Mouse (Mus musculus): ENCODE measurements around the gene Paqr5. TPM values are rescaled to one million over a fixed set of nuclear protein-coding genes. Genes with fewer than 3 reads are reported as not detected.

Paqr5 gene
- polyA plus RNA-seq, 2 experiments: 0.08 to 0.11 TPM

GRCm38 (mm10) chr9:61952241-61952640, 74.4 kb downstream of the Paqr5 start:
- 57% methylated on average over 7 of the region's 7 CpGs for WGBS (ENCODE audit: insufficient replicate concordance)
- H3K27ac ChIP-seq: no peak overlapping the region
- H3K27me3 ChIP-seq (ENCODE audit: control insufficient read depth, insufficient read depth, low read length): no peaks in the 10 kb centered on the region; the same call in 1 of the 2 replicates
- TF ChIP-seq EP300 (IDR thresholded peaks at IDR 0.05; ENCODE audit: low read depth) (no peak), CTCF (IDR thresholded peaks at IDR 0.05; ENCODE audit: low read depth) (no peak)
- no peak overlapping the region for H3K9ac ChIP-seq (replicated peaks)
- no peak for DNase-seq (ENCODE audit: low read depth in 3 of 3, low spot score in 3 of 3)
- H3K9me3 ChIP-seq (ENCODE audit: control insufficient read depth, low read length): no peaks in the 10 kb centered on the region
- H3K4me2 ChIP-seq (ENCODE audit: low read depth): no peak overlapping the region
- no peak for ATAC-seq (ENCODE audit: insufficient read depth)
- no peaks in the 10 kb centered on the region for H3K36me3 ChIP-seq (replicated peaks; ENCODE audit: control insufficient read depth, insufficient read depth, low read depth)
- H3K4me3 ChIP-seq (ENCODE audit: insufficient read depth in 1 of 2, low read depth in 2 of 2, low read length in 2 of 2): no peak overlapping the region
- peaks cover 6% of the 10 kb centered on the region in 2 experiments for H3K4me1 ChIP-seq (replicated peaks; ENCODE audit: control insufficient read depth in 2 of 2, insufficient read depth in 2 of 2, low read length in 1 of 2)

GRCm38 (mm10) chr9:61947402-61948346, 79.0 kb downstream of the Paqr5 start:
- peak; percentile 55 for ATAC-seq (ENCODE audit: insufficient read depth)

GRCm38 (mm10) chr9:61946623-61947401, 79.8 kb downstream of the Paqr5 start, which contains the start of gene Kif23:
Gene Kif23, minus strand, starts transcription at chr9:61946774.
- under 1% methylated on average over 44 of the region's 44 CpGs for WGBS (ENCODE audit: insufficient replicate concordance)
- peak within 1 kb of the TSS; percentile 54 for H3K4me2 ChIP-seq (ENCODE audit: low read depth)

More at GRCm38 (mm10) chr9:61947402-61948346, 79.0 kb downstream of the Paqr5 start:
- Histone ChIP-seq H3K27ac (no peak overlapping the region), H3K4me1 (replicated peaks; ENCODE audit: control insufficient read depth in 2 of 2, insufficient read depth in 2 of 2, low read length in 1 of 2) (peaks cover 13 to 15% of the 10 kb centered on the region in 2 experiments), H3K4me3 (ENCODE audit: insufficient read depth in 1 of 2, low read depth in 2 of 2, low read length in 2 of 2) (peak overlapping the region; percentile 36 to 83), H3K9ac (replicated peaks) (no peak overlapping the region), H3K27me3 (ENCODE audit: control insufficient read depth, insufficient read depth, low read length) (no peaks in the 10 kb centered on the region; the same call in 1 of the 2 replicates), H3K9me3 (ENCODE audit: control insufficient read depth, low read length) (no peaks in the 10 kb centered on the region), H3K36me3 (replicated peaks; ENCODE audit: control insufficient read depth, insufficient read depth, low read depth) (peaks cover 21% of the 10 kb centered on the region), H3K4me2 (ENCODE audit: low read depth) (peak overlapping the region; percentile 54)
- DNase-seq (ENCODE audit: low read depth in 3 of 3, low spot score in 3 of 3): peak; percentile 71 to 77 (median 74)
- TF ChIP-seq EP300 (IDR thresholded peaks at IDR 0.05; ENCODE audit: low read depth): no peak
- TF ChIP-seq CTCF (IDR thresholded peaks at IDR 0.05; ENCODE audit: low read depth): peak; percentile 99
- WGBS (ENCODE audit: insufficient replicate concordance): 8% methylated on average over 24 of the region's 24 CpGs

GRCm38 (mm10) chr9:61945973-61946611, 80.6 kb downstream of the Paqr5 start:
- Histone ChIP-seq H3K4me3 (ENCODE audit: insufficient read depth in 1 of 2, low read depth in 2 of 2, low read length in 2 of 2) (peak overlapping the region; percentile 76 to 83), H3K9ac (replicated peaks) (peak overlapping the region; percentile 77), H3K4me1 (replicated peaks; ENCODE audit: control insufficient read depth in 2 of 2, insufficient read depth in 2 of 2, low read length in 1 of 2) (peaks cover 13 to 19% of the 10 kb centered on the region in 2 experiments), H3K27me3 (ENCODE audit: control insufficient read depth, insufficient read depth, low read length) (no peaks in the 10 kb centered on the region; the same call in 1 of the 2 replicates), H3K27ac (peak overlapping the region; percentile 46), H3K9me3 (ENCODE audit: control insufficient read depth, low read length) (no peaks in the 10 kb centered on the region), H3K4me2 (ENCODE audit: low read depth) (peak overlapping the region; percentile 54), H3K36me3 (replicated peaks; ENCODE audit: control insufficient read depth, insufficient read depth, low read depth) (peaks cover 37% of the 10 kb centered on the region)
- WGBS (ENCODE audit: insufficient replicate concordance): 0% methylated on average over 37 of the region's 38 CpGs
- peak; percentile 78 for ATAC-seq (ENCODE audit: insufficient read depth)
- peak; percentile 52 to 59 (median 54) for DNase-seq (ENCODE audit: low read depth in 3 of 3, low spot score in 3 of 3)
- TF ChIP-seq CTCF (IDR thresholded peaks at IDR 0.05; ENCODE audit: low read depth): no peak
- peak; percentile 27; the same call in 1 of the 2 replicates for TF ChIP-seq EP300 (IDR thresholded peaks at IDR 0.05; ENCODE audit: low read depth)

More at GRCm38 (mm10) chr9:61946623-61947401, 79.8 kb downstream of the Paqr5 start, which contains the start of gene Kif23:
- Histone ChIP-seq H3K9ac (replicated peaks) (peak within 1 kb of the TSS; percentile 77), H3K4me1 (replicated peaks; ENCODE audit: control insufficient read depth in 2 of 2, insufficient read depth in 2 of 2, low read length in 1 of 2) (peaks cover 13 to 15% of the 10 kb centered on the region in 2 experiments), H3K36me3 (replicated peaks; ENCODE audit: control insufficient read depth, insufficient read depth, low read depth) (peaks cover 30% of the 10 kb centered on the region), H3K9me3 (ENCODE audit: control insufficient read depth, low read length) (no peaks in the 10 kb centered on the region), H3K27ac (peak within 1 kb of the TSS; percentile 46), H3K27me3 (ENCODE audit: control insufficient read depth, insufficient read depth, low read length) (no peaks in the 10 kb centered on the region; the same call in 1 of the 2 replicates), H3K4me3 (ENCODE audit: insufficient read depth in 1 of 2, low read depth in 2 of 2, low read length in 2 of 2) (peak within 1 kb of the TSS; percentile 76 to 83)
- peak; percentile 92 for ATAC-seq (ENCODE audit: insufficient read depth)
- DNase-seq (ENCODE audit: low read depth in 3 of 3, low spot score in 3 of 3): peak; percentile 89 to 91 (median 90)
- TF ChIP-seq CTCF (IDR thresholded peaks at IDR 0.05; ENCODE audit: low read depth): peak; percentile 85
- 0 out of 2 replicates have a peak, but pooled peaks have one; percentile 11 for TF ChIP-seq EP300 (IDR thresholded peaks at IDR 0.05; ENCODE audit: low read depth)

Measured in liver, embryonic 14.5 days (tissue).